Mouse (Mus musculus) olfactory bulb, adult 2 months (tissue): ENCODE results near the gene Mlxipl. TPM values are rescaled to one million over a fixed set of nuclear protein-coding genes. Genes with fewer than 3 reads are reported as not detected.
A peak's percentile ranks its signal among the peaks of the same experiment; 100 is the strongest.
"Not testable (repeated sequence)": the region's sequence is repeated elsewhere in the genome, so short reads cannot be mapped to it uniquely, and the experiment has no call there.

Source experiments
- H3K27ac ChIP-seq: fragments of 200-500 bp; 2 replicates; pipeline ENCODE4 v1.5.1; 2012; ENCODE audit warnings: low read depth, low read length; ENCODE audit not compliant: insufficient read depth
- H3K4me1 ChIP-seq: fragments of 200-500 bp; 2 replicates; pipeline ENCODE4 v1.6.1; 2012; ENCODE audit warnings: low read length; ENCODE audit not compliant: control insufficient read depth, insufficient read depth
- H3K4me3 ChIP-seq: fragments of 200-500 bp; 2 replicates; pipeline ENCODE4 v1.5.1; 2012; ENCODE audit warnings: mild to moderate bottlenecking, low read depth, low read length, moderate library complexity; ENCODE audit not compliant: insufficient read depth
- CTCF ChIP-seq: fragments of 200-500 bp; IDR thresholded peaks from 2 replicates; pipeline ENCODE4 v1.5.1; 2012; ENCODE audit warnings: low read depth, mild to moderate bottlenecking, low read length, moderate library complexity; ENCODE audit not compliant: insufficient read depth
- POLR2A ChIP-seq: fragments of 200-500 bp; IDR thresholded peaks from 2 replicates; pipeline ENCODE4 v1.6.1; 2012; ENCODE audit warnings: mild to moderate bottlenecking, low read depth, low read length, moderate library complexity; ENCODE audit not compliant: insufficient read depth
- WGBS: fragments of 180-500 bp; shearing (Covaris S2); methylation state at CpG from one replicate; pipeline ENCODE4 v1.1.7; 2018; 5-methylcytosine and 5-hydroxymethylcytosine counted together
- polyA plus RNA-seq: library from polyadenylated mRNA; stranded (reverse); fragments of >200 nt; gene quantifications from 2 replicates; pipeline ENCODE4 v1.2.4, GENCODE M21; 2012; ENCODE audit warnings: low replicate concordance; ENCODE audit not compliant: missing spikeins, insufficient read depth, insufficient read length

Mlxipl gene
- not detected in 2 replicates for polyA plus RNA-seq

DNA sequence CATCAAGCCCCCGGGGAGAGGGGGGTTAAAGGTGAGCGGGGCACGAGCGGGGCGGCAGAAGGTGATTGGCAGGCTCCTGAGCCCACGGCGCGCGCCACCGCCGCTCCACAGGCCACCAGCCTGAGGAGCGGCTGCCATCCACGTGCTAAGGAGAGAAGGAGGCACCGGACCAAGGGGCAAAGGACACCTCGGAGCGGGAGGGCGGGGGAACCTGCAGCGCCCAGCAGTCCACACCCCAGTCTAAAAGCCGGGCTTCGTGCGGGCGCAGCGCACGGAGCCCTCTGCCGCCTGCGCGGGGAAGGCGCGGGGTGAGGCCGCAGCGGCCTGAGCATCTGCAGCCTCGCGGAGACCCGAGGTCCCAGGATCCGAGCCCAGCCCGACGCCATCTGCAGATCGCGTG, at the start of gene Mlxipl:
Gene Mlxipl (plus strand): TSS at position 238 of the 400 bp plus-strand sequence.
- Histone ChIP-seq H3K4me1 (no peaks in the 10 kb centered on the region), H3K27ac (no peak within 1 kb of the TSS), H3K4me3 (no peak within 1 kb of the TSS)
- no peak for TF ChIP-seq CTCF
- TF ChIP-seq POLR2A, result no peak
- 5% methylated on average over 39 of the region's 39 CpGs for WGBS

DNA sequence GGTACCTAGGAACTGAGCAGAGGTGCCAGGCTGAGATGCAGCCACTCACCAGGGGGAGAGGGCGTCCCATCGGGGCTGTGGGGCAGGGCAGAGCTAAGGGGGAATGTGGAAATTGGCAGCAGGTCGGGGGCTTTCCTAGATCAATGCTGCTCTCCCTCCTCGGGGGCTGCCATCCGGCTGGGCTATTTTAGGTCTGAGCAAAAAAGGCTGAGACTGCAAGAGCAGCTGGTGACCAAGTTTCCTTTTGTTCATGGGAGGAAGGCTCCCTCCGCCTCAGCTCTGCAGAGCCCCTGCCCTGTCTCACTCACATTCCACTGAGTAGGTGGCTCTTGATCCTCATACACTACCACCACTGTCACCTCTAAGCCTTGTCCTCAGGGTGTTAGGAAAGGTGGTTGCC, 49.6 kb upstream of the Mlxipl start:
- Histone ChIP-seq H3K27ac (peak overlapping the region; percentile 26), H3K4me3 (no peak overlapping the region), H3K4me1 (peaks cover 44% of the 10 kb centered on the region)
- TF ChIP-seq POLR2A (no peak), CTCF (no peak)
- 20% methylated on average over 6 of the region's 6 CpGs for WGBS

DNA sequence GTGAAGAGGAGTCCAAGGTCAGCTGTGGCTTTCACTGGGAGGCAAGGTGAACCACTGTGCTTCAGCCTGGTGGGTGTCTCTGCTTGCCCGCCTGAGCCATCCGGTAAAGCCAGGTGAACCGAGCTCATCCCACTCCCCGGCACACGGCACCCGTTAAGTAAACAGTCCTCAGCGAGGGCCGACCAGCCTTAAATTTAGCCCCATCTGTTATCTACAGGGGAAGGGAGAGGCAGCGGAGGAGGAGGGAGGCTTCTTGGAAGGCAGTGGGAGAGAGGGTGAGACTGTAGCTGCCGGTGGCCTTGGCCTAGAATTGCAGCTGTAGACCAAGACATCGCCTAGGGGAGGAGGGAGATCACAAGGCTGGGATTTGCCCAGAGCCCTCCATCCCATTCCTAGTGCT, 48.9 kb upstream of the Mlxipl start:
- 61% methylated on average over 11 of the region's 11 CpGs for WGBS
- TF ChIP-seq POLR2A, result no peak
- TF ChIP-seq CTCF, result no peak
- peak overlapping the region; percentile 26 for H3K27ac ChIP-seq
- peaks cover 43% of the 10 kb centered on the region for H3K4me1 ChIP-seq
- no peak overlapping the region for H3K4me3 ChIP-seq

DNA sequence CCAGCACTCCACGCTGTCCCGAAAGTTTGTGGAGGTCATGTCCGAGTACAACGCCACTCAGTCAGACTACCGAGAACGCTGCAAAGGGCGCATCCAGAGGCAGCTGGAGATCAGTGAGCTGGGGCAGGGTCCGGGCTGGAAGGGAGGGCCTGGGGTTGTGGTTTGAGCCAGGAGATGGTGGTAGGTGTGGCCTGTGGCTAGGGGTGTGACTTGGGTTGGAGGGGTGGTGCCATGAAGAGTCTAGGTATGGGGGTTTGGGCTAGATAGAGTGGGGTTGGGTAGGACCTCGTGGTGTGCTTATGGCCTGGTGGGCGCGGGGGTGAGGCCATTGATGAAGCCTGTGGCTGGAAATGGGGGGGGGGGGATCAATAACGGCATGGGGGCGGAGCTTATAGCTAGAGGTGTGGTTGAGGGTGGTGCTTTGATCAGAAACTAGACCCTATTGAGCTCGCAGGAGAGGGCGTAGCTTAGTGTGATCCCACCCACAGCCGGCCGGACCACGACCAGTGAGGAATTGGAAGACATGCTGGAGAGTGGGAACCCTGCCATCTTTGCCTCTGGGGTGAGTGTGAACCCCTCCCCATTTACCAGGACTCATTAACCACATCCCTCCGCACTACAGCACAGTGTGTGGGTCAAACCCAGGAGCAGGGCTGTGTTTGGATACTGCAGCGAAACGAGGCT, 47.4 kb upstream of the Mlxipl start:
- TF ChIP-seq POLR2A (no peak), CTCF (no peak)
- Histone ChIP-seq H3K27ac (no peak overlapping the region), H3K4me1 (peaks cover 34% of the 10 kb centered on the region), H3K4me3 (no peak overlapping the region)
- WGBS, result 53% methylated on average over 21 of the region's 21 CpGs

DNA sequence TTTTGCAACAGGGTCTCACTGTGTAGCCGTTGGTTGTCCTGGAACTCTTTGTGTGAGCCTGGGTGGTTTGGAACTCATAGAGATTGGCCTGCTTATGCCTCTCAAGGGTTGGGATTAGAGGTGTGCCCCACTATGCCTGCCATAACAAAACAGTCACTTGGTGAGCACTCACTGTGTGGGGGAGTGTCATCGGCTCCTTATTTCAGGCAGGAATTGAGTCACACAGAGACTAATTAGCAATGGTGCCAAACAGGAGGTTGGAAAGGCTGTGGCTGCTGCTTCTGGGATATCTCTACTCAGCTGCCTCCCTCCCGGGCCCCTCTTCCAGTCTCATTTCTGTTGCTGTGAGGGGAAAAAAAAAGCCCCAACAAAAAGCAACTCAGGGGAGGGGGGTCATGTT, 45.1 kb upstream of the Mlxipl start:
- Histone ChIP-seq H3K27ac (0 out of 2 replicates have a peak overlapping the region, but pooled peaks have one; percentile 45), H3K4me1 (peaks cover 32% of the 10 kb centered on the region), H3K4me3 (no peak overlapping the region)
- TF ChIP-seq CTCF, result no peak
- TF ChIP-seq POLR2A, result no peak
- WGBS, result 39% methylated on average over 3 of the region's 3 CpGs

DNA sequence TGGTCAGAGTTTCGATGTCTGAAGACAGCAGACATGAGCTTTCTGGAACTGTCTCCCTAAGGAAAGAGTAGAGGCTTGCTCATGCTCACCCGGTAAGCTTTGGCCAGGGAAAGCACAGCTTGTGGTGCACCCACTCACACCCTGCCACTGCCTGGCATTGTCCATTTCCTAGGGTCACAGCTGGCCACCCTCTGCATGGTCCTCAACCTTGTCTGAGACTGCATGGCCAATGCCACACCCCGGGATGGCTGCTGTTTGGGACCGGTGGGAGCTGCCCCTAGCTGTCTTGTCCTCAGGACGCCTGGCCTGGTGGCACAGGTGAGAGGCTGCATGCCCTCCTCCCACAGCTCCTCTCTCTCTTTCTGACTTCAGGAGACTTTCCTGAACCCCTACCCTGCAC, 41.2 kb upstream of the Mlxipl start:
- H3K4me3 ChIP-seq, result no peak overlapping the region
- no peak overlapping the region for H3K27ac ChIP-seq
- H3K4me1 ChIP-seq, result peaks cover 7% of the 10 kb centered on the region
- WGBS, result 95% methylated on average over 5 of the region's 5 CpGs
- TF ChIP-seq POLR2A, result no peak
- no peak for TF ChIP-seq CTCF

DNA sequence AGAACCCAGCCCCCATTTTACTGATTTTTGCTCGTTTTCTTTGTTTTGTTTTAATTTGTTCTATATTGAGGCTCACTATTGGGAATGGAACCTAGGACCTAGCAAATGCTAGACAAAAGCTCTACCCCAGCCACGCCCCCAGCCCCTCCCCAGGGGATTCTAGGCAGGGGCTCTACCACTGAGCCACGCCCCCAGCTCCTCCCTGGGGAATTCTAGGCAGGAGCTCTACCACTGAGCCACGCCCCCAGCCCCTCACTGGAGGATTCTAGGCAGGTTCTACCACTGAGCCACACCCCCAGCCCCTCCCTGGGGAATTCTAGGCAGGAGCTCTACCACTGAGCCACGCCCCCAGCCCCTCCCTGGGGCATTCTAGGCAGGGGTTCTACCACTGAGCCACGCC, 40.4 kb upstream of the Mlxipl start:
- not testable (repeated sequence) for H3K4me3 ChIP-seq, H3K27ac ChIP-seq, H3K4me1 ChIP-seq
- WGBS, result 80% methylated on average over 6 of the region's 6 CpGs

DNA sequence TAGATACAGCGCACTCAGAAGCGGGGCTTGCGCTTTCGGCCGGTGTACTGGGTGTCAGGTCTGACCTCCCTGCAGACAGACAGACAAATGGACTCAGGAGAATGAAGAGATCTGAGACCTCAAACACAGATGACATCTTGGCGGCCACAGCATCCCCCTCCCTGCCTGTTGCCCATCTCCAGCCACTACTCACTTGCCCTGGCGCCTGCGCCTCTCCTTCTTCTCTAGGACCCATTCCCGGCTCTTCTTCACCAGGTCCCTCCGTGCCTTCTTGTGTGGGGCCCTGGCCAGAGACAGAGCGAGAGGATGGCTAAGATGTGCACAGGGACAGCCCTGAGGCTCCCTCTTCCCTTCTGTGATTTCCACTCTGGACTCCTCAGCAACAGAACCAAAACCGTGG, 36.3 kb upstream of the Mlxipl start:
- Histone ChIP-seq H3K4me3 (no peak overlapping the region), H3K4me1 (no peaks in the 10 kb centered on the region), H3K27ac (no peak overlapping the region)
- TF ChIP-seq CTCF, result no peak
- TF ChIP-seq POLR2A, result no peak
- WGBS, result 91% methylated on average over 12 of the region's 12 CpGs

DNA sequence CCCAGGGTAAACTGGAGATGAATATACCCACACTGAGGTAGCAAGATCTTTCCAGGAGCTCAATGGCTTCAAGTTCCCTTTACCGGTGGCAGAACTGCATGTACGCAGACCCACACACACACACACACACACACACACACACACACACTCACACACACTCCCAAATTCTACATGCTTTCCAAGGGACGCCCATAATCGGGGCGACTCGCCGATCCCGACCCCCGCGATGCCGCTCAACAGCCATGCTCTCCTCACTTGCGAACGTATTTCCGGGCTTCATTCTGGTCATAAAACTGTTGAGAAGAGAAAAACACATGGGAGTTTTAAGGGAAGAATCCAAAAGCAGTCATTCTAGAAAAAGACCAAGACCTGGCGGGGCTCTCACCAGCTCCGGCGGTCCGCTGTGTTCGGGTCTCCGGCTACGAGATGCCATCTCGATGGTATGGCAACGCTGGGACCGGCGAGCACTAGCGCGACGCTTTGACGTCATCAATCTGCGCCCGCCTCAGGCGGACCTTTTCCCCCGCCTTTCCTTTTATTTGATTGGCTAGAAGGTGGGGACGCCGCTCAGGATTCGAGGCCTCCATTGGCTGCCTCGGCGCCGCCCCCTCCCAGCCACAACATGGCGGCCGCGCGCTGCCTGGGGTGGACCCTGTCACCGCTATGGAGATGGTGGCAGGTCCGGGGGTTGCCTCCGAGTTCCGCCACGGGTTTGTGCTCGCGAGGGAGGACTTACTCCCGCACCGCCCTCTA, 25.9 kb upstream of the Mlxipl start, which contains the start of gene Dnajc30:
Gene Dnajc30 (plus strand): TSS at position 574 of the 753 bp plus-strand sequence.
- Histone ChIP-seq H3K4me3 (peak within 1 kb of the TSS; percentile 70), H3K27ac (peak within 1 kb of the TSS; percentile 61), H3K4me1 (no peaks in the 10 kb centered on the region)
- TF ChIP-seq POLR2A, result peak; percentile 78; the same call in 1 of the 2 replicates
- no peak for TF ChIP-seq CTCF
- WGBS, result under 1% methylated on average over 52 of the region's 52 CpGs
